Mouse (Mus musculus): ENCODE measurements around the gene Hmgcl.
"Not testable (repeated sequence)": the region's sequence is repeated elsewhere in the genome, so short reads cannot be mapped to it uniquely, and the experiment has no call there.

Gene Hmgcl

DNA sequence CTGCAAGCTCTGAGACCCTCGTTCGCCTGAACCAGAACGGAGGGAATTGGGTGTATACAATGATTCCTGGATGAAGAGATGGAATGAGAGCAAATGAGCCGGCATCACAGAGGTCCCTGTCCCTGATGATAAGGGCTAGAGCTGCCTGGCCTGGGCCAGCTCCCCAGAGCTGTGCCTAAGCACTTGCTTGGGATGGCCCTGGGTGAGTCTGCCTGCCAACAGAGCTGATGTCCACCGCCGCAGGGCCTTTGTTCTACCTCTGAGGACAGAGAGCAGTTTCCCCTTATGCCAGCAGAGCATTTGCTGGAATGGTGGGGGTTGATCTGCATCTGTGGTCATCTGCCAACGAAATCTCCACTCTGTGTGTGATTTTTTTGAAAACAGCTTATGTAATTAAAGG lies 15.9 kb downstream of the Hmgcl start:
- DNase-seq = no peak

DNA sequence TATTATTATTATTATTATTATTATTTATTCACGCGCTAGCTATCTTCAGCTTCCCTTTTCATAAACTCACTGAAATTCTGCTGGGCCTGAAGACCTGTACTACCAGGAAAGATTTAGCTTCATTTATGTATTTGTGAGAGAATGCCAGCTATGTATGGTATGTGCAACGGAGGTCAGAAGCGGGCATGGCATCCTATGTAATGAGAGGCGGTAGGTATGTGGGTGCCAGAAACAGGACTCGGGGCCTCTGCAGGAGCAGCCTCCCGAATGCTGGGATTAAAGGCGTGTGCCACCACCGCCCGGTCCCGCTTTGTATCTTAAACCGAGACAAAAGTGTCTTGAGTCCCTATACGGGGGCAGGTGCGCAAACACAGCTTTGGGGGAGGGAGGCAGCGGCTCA lies 16.7 kb downstream of the Hmgcl start:
- DNase-seq = no peak

DNA sequence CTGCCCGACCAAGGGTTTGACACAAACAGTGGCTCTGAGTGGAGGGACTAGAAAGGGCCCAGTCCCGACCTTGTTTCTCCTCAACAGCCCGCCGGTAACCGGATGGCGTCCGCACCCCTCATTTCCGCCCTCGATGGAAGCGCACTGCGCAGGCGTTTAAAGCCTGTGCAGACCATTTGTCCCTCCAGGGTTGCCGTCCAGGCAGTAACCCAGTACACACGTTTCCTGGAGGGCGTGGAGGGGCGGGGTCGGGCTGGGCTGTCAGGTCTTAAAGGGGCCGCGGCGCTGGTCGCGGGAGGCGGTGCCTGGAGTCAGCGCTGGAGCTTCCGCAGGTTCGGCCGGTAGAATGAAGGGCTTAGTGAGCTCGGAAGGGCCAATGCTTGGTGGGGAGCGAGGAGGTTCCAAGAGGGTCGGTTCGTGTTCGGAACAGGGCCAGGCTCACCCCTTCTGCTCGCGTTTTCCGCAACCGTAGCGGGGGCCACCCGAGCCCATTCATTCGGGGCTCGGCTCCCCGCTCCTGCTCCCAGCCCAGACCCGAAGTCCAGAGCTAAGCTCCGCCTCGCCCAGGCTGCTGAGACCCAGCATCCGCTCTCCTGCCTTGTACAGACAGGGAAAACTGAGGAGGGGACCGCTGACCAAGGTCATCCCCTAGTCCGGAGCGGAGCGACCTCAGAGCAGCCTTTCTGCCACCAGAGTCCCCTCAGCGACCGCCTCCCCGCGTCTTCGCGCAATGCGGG lies 17.4 kb downstream of the Hmgcl start, which contains the start of gene Gale:
Gene Gale (plus strand): TSS at position 271 of the 737 bp plus-strand sequence.
- DNase-seq = peak; percentile 96

DNA sequence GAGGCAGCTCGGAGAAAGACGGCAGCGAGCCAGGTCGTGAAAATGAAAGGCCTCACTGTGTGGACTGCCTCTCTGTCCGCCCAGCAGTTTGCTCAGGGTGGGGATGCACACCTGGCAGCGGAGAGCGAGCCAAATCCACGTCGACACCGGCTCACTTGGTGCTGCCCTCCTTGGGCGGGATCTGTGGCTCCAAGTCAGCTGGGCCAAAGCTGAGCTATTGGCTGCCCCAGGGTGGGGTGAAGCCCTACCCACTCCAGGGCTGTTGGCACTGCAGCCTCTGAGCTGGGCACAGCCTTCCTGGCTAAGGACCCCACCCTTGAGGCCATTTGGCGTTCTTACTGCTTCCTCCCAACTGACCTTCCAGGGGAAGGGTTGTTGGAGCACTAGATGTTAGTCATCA lies 18.2 kb downstream of the Hmgcl start:
- DNase-seq = peak; percentile 50

DNA sequence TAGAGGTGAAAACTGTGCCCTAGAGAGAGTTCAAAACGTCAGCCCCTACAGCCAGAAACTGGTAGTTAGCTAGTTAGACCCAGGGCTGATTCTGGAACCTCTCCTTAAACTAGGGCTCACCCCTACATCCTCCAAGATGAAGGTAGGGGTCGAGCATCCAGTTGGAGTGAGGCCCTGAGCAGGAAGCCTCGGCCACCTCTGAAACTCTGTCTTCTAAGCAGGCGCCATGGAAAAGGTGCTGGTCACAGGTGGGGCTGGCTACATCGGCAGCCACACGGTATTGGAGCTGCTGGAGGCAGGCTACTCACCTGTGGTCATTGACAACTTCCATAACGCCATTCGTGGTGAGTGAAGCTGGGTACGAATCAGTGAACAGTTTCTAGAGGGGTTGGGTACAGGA lies 18.9 kb downstream of the Hmgcl start:
- no peak for DNase-seq

DNA sequence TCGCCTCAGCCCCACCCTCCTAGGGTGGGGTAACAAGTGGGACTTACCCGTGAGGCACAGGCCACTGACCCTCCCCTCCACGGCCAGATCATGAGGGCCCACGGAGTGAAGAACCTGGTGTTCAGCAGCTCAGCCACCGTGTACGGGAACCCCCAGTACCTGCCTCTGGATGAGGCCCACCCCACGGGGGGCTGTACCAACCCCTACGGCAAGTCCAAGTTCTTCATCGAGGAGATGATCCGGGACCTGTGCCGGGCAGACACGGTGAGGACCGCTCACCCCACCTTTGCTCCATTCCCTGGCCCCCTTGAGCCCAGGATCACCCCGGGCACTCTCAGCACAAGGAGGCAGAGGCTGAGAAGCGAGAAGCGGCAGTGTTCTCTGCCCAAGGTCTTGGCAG lies 20.0 kb downstream of the Hmgcl start:
- no peak for DNase-seq

DNA sequence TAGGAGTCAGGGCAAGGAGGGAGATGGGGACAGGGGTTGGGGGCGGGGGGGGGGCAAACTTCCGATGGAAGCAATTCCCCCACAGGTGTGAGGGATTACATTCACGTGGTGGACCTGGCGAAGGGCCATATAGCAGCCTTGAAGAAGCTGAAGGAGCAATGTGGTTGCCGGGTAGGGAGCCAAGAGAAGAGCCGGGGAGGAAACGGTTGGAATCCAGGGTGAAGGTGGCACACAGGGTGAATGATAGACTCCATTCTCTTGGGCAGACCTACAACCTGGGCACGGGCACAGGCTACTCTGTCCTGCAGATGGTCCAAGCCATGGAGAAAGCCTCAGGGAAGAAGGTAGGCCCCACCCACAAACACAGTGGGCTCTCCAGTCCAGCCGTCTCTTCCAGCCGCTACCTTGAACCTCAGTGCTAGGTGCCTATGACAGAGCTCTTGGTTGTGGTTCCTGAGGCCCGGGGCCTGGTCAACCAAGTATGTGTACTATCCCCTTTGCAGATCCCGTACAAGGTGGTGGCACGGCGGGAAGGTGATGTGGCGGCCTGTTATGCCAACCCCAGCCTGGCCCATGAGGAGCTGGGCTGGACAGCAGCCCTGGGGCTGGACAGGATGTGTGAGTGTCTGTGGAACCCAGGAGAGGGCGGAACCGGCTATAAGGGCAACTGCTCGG lies 21.0 kb downstream of the Hmgcl start:
- no peak for DNase-seq

DNA sequence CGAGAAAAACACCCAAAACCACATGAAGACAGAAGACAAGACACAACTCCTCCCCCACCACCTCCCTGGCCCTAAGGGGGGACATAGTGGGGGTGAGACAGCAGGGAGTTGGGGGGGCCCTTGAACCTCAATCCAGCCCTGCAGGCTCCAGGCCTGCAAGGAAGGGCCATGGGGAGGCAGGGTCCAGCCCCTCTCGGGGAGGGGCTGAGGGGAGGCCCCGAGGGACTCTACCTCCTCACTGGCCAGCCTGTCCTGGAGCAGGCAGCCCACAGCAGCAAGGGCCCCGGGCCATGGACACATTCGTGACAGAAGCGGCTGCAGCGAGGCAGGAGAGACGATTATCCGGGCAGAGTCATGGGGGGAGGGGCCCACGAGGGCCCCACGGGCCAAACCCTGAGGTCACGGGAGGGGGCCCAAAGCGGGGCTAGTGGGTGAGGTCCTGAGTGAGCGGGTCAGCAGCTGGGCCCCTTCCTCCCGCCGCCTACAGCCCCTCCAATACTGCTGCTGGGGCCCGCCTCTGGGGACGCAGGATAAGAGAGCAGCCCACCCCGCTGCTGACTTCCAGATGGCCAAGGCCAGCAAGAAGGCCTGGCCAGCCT lies 22.1 kb downstream of the Hmgcl start:
- DNase-seq = no peak

DNA sequence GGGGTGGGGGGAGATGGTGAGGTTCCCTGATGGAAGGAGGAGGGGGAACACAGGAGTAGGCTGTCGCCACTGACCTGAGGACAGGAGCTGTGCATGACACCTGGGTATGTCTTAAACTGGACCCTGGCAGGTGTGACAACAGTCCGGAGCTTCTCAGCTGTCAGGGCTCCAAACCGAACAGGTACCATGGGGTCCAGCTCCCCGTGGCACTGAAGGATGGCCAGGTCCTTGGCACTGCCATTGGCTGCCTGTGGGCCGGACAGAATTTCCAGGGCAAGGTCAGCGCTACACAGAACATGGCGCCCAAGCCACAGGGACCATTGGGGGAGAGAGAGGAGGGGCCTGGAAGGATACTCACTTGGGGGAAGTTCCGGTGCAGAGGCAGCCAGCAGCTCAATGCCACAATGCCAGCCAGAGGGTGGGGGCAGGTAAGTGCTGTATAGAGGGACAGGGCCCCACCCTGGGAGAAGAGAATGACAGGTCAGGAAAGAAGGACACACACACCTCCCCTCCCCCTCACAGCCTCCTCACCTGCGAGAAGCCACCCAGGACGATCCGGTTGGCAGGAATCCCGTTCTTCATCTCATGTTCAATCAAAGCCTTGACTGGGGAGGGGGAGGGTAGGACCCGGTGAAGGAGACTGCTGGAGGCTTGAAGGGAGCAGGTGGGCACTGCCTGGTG lies 23.0 kb downstream of the Hmgcl start:
- no peak for DNase-seq

DNA sequence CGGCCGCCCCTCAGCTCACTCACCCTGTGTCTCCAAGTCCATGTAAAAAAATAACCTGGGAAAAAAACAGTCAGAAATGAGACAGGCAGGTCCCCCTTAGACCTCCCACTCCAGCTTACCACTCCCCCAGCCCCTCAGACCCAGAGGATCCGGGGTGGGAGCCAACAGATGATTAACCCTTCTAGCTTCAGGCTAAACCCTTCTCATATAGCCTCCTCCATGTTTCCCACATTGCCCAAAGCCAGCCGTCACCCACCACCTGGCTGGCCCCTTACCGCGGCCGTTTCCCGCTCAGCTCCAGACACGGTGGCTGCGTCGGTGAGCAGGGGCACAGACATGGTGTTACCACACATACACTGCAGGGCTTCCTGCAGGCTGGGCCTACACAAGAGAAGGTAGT lies 24.3 kb downstream of the Hmgcl start:
- no peak for DNase-seq

DNA sequence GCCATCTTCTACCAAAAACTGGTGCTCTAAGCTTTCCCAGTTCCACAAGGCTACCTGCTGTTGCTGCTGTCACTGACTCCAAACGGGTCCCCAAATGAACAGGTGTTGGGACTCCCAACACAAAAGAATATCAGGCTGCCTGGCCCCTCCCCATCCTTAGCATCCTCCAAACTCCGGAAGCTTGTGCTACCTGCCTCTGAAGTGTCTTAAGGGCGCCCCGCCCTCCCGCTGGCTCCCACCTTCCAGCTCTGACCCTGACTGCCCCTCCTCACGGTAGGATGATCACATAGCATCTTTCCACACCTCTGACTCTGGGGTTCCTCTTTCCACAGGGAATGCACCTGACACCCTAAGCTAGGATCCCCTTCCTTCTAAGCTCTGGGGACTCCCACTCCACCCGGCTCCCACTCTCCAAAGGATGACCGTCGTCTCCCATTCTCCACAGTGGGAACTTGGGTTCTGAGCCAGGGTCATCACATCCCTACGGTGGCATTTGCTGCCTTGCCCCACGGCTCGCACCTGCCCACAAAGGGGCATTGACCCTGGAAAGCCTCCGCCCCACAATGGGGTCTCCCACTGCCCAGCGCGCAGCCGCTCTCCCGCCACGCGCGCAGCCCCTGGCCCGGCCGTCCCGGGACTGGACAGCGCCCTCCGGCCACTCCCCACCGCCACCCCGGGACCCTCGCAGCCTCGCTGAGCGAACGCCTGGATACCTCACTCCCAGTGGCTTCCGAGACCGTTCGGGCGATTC lies 25.7 kb downstream of the Hmgcl start:
- peak; percentile 66 for DNase-seq

DNA sequence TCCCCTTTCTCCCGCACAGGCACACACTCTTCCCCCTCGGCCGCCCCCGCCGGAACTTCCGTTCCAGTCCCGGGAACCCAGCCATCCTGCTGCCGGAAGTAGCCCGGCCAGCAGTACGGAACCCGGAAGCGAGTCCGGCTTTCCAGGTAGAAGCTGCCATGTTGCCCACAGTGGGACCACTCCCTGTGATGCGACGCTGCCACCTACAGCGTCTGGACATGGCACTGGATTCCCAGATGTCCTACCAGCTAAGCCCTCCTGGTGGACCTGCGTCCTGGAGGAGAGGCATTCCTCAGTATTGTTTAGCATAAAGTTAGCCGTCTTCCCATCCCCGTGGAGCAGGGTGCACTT lies 26.3 kb downstream of the Hmgcl start, which contains the start of gene Lypla2:
Gene Lypla2 (minus strand): TSS at position 71 of the 351 bp plus-strand sequence.
- peak; percentile 84 for DNase-seq

DNA sequence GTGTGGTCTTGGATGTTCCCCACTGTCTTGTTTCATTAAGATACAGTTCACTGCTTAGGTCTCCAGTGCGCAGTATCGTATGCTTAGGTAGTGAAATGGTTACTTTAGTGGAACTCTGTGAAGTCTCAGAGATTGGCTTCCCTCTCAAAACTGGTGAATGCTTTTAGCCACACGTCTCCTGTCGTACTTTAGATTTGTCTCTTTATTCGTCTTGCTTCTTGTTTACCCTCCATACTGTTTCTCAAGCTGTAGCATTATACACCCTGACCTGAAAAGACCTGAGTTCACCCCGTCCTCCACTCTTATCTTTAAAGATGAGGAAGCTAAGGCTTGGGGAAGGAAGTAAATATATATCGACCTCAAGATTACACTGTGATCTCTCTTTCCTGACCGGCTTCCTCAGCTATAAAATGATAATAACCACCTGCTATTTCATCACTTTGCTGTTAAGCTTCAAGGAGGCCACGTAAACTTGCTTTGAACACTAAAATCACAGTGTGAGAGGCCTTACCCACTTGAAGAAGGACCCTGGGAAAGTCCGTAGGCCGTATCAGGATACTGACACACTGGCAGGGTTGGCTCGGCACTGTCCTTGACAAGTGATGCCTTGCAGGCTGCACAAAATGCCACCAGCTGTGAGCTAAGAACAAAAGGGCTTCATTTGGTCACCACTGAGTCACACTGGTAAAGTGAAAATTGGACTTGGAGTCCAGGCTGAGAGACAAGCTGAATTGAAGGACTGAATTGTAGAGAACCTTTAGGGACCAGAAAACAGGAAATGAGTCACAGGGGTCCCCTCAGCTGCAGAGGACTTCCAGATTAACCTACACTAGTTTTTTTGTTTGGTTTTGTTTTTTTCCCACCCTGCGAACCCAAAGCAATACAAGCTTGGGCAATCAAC lies 26.9 kb downstream of the Hmgcl start:
- no peak for DNase-seq

DNA sequence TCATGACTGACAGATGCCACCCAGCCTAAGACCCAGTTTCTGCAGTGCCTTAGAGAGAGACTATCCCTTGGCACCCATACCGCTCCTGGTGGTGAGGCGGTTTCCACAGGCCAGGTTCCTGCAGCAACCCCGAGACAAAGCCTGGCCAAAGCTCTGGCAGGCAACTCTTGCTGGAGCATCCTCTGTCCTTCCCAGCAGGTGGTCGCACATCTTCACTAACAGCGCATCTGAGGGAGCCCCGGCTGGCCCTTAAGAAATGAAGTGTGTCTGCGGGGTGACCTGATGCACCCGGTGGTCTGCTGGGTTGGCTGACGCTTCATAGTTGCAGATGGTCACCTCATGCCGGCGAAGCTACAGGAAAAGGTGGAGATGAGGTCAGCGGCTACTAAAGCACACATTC lies 29.9 kb downstream of the Hmgcl start:
- no peak for DNase-seq

DNA sequence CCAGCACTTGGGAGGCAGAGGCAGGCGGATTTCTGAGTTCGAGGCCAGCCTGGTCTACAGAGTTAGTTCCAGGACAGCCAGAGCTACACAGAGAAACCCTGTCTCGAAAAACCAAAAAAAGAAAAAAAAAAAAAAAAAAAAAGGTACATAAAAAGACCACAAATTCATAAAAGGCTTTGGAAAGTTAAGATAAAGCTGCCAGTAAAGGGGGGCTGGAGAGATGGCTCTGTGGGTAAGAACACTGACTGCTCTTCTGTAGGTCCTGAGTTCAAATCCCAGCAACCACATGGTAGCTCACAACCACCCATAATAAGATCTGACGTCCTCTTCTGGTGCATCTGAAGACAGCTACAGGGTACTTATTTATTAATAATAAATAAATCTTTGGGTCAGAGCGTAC lies 34.0 kb downstream of the Hmgcl start:
- not testable (repeated sequence) for DNase-seq

DNA sequence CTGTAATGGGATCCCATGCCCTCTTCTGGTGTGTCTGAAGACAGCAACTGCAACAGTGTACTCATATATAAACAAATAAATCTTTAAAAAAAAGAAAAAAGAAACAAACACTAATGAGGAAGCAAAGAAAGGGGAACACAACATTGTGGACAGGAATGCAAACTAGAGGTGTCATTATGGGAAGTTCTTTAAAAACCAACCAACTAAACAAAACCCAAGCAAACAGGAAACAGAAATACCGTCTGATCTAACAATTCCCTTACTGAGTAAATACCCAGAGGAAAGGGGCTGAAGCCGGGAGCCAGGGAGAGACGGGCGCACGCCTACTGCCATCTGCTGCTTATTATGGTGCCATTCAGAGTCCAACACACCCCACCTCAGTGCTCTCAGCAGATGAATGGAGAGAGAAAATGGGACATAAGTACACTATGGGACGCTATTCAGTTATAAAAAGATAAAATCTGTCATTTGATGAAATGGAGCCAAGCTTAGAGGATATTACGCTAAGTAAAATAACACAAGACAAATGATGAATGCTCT lies 35.3 kb downstream of the Hmgcl start:
- no peak for DNase-seq

DNA sequence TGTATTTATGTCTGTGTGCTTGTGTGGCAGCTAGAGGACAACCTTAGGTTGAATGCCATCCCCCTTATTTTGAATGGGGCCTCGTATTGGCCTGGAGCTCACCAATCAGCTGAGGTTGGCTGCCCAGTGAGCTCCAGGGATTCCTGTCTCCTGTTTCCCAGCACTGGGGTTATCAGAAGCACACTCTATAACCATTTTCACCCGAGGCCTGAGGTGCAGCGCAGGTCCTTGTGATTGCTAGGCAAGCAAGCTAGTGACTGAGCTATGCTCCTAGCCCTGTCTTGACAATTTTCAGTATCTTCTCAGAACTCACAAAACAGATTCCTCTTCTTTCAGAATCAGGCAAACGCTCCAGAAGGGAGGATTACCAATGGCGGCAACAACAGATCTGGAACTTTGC lies 38.3 kb downstream of the Hmgcl start:
- no peak for DNase-seq

DNA sequence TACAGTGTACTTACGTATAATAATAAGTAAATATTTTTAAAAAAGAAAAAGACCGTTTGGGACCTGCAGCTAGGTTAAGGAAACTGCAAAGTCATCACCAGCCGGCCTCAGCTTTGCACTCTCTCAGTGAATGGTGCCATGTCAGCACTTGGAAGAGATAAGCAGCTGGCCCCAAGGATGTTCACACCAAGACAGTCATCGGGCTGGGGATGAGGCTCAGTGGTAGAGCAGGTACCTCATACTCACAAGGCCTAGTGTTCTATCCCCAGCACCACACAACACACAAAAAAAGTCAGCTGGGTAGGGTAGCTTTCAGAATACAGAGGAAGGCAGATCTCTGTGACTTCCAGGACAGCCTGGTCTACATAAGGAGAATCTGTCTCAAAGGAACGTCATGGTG lies 38.9 kb downstream of the Hmgcl start:
- no peak for DNase-seq

DNA sequence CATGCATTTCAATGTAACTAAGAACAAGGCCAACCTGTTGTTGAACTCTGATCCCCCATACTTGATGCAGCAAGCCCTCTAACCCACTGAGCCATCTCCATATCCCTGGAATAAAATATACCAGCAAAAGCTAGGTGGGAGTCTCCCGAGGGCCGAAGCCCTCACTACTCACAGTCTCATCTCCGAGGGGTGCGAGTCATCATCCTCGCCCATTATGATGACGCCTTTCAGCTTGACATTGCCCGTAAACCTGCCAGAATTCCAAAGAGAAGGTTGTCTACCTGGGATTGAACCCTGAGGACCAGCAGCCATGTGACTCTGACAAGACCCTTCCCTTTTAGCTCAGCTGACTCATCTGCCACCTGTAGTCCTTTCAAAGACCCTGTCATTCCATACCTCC lies 39.5 kb downstream of the Hmgcl start:
- DNase-seq = no peak

DNA sequence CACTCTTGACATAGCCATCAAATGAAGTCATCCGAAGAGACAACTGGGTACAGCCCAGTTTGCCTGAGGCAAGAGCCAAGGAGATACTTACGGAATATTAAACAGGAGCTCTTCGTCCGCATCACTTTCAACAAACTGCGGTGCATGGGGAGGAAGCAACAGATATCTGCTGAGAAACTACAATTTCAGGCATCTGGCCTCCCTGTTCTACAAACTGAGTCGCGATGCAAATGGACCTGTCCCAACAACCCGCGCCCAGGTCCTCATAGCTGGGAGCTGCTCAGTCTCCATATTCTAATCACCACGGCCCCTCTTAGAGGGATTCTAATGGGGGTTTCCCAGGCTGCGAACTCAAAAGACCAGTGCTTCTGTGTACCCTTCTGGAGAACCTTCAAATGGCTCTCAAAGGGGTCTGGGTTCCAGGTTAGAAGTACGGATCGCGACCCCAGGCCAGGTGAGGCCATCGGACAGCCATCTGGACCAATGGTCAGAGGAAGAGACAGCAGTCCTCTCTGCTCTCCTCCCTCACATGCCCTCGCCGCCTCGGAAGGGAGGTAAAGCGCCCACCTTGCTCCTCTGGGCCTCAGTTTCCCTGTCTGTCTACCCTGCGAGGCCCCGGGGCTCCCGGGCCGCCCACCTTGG lies 40.2 kb downstream of the Hmgcl start:
- no peak for DNase-seq

Measured in thymus, postnatal 14 days (tissue).